Mouse (Mus musculus): ENCODE results near the gene Ypel5.

GRCm38 (mm10) chr17:72793278-72793677, 43.0 kb upstream of the Ypel5 start:
- TF ChIP-seq CTCF (IDR thresholded peaks at IDR 0.05): no peak
- no peak for TF ChIP-seq POLR2A (IDR thresholded peaks at IDR 0.05; ENCODE audit: insufficient read depth, low read depth, low read length)
